Mouse (Mus musculus): ENCODE measurements around the gene Atf5.
A peak's percentile ranks its signal among the peaks of the same experiment; 100 is the strongest.

Gene Atf5

GRCm38 (mm10) chr7:44819391-44819790 is 2.9 kb upstream of the Atf5 start:
- no peak for DNase-seq

GRCm38 (mm10) chr7:44818751-44819235 is 2.3 kb upstream of the Atf5 start:
- DNase-seq: no peak

DNA sequence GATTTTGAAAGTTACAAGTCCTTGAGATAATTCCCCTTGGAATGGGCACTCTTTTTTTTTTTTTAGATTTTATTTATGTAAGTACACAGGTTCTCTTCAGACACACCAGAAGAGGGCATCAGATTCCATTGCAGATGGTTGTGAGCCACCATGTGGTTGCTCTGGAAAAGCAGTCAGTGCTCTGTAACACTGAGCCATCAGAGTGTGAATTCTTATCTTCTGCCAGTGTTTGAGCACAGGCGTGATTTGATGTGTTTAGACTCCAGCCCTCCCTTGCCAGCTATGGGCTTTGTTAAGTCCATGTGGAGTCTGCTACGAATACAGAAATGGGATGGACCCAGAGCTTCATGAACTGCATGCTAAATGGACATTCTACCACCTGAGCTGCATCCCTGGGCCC is 1.7 kb upstream of the Atf5 start:
- DNase-seq: no peak

GRCm38 (mm10) chr7:44817441-44817840 is 983 bp upstream of the Atf5 start:
- no peak for DNase-seq

GRCm38 (mm10) chr7:44815721-44816469 is 563 bp downstream of the Atf5 start, which contains the start of the genes Nup62 and Il4i1:
Gene Nup62 (plus strand): TSS chr7:44816088.
Gene Il4i1 (plus strand): TSS chr7:44816387.
- DNase-seq: peak; percentile 98

- DNase-seq: no peak
These were observed 1.4 kb downstream of the Atf5 start for GRCm38 (mm10) chr7:44814952-44815553.

GRCm38 (mm10) chr7:44814423-44814822 is 2.0 kb downstream of the Atf5 start:
- DNase-seq: no peak

DNA sequence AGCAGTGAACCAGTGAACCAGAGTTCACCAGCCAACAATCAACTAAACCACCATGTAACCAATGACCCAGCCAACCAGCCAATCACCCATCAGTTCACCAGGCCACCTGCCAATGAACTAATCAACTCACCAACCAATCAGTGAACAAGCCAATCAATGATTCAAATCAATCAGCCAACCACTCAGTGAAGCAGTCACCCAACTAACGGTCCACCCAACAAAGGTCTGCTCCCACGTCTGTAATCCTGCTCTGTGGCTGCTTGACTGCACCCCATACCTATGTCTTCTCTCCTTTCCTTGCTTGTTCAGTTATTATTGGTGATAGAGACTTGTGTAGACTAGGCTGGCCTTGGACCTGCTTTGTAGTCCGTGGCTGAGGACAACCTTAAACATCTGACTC is 2.5 kb downstream of the Atf5 start:
- DNase-seq: no peak

- DNase-seq: no peak
These were observed 3.7 kb downstream of the Atf5 start for GRCm38 (mm10) chr7:44812651-44813325.

DNA sequence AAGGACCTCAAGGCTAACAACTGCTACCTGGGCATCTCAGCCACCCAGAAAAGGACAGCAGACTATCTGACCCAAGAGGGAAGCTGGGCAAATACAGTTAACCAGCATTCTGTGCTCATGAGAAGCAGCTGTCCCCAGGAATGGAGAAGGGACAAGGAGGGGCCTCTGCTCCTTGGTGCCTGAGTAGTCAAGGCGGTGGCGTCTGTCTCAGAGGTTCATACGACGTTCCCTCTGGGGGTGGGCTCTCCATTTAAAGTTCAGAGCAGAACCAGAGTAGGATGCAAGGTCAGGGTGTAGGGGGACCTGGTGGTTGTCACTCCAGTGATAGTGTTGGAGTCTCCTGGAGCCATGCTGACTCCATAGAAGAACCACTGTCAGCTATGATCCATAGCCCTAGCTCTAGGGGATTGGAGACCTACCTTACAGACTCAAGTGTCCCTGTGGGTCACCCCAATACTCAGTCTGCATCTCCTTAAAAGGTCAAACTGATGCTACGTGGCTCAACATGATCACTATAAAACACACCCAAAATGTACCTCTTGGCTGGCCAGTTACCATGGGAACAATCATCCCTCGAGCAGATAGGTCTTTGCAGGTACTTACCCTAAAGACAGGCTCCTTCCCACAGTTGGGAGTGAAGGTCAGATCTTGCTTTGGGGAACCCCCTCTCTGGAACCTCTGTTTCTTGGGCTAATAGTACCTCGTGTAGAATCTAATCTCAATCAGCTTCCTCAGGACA is 5.5 kb downstream of the Atf5 start:
- no peak for DNase-seq

DNA sequence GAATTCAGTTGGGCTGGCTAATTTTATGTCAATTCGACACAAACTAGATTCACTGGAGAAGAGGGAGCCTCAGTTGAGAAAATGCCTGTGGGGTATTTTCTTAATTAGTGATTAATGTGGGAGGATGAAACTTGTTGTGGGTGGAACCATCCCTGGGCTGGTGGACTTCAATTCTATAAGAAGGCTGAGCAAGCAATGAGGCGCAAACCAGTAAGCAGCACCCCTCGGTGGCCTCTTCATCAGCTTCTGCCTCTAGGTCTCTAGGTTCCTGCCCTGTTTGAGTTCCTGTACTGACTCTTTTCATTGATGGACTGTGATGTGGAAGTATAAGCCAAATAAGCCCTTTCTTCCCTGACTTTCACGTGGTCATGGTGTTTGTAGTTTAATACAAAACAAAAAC is 6.1 kb downstream of the Atf5 start:
- DNase-seq: no peak

DNA sequence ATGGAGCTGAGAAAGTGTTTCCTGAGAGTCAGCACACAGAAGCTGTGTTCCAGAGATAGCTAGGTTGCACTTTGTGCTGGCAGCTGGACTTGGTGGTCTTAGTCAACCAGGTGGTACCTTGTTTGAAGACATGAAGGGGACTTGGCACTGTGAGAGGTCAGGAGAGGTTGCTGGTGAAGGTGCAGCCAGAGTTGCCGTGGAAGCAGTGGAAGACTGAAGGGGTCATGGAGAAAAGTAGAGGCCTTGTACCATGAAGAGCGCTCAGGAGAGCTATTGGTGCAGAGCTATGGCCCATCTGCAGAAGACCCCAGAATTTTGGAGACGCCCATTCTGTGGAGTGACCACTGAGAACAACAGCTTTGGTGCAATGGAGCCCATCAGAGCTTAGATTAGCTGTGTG is 7.0 kb downstream of the Atf5 start:
- no peak for DNase-seq

DNA sequence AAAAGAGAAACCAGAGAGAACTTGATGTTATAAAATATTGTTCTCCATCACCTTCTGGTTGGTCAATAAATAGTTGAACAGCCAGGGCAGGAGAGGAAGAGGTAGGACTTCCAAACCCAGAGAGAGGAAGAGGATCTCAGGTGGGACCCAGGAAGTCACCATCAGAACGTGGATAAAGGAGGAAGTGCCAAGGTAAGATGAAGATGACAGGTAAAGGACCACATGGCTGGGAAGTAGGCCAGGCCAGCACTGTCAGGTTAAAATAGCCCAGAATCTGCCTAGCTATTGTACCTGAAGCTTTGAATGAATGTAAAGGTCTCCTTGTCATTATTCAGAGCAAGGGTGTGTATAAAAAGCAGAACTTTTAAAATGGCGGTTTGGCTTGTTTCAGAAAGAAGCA is 7.5 kb downstream of the Atf5 start:
- no peak for DNase-seq

GRCm38 (mm10) chr7:44792781-44793180 is 23.7 kb downstream of the Atf5 start:
- DNase-seq: no peak

- DNase-seq: no peak
These were observed 26.4 kb downstream of the Atf5 start for GRCm38 (mm10) chr7:44790066-44790465.

DNA sequence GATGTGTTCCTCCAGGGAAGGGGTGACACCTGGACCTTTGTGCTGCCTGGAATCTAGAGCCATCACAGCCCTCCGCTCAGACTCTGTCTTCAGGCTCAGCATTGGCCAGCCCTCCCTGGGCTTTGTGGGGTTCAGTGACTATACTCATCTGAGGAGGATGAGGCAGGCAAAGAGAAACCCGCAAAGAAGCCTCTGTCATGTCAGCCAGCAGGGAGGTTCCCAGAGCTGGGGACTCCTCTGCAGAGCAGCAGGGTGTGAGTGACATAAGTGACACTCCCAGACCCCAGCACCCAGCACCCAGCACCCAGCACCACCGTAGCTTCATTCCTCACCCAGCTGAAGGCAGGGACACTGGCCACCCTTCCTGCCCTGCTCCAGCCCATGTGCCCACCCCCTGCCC is 26.9 kb downstream of the Atf5 start:
- DNase-seq: no peak

DNA sequence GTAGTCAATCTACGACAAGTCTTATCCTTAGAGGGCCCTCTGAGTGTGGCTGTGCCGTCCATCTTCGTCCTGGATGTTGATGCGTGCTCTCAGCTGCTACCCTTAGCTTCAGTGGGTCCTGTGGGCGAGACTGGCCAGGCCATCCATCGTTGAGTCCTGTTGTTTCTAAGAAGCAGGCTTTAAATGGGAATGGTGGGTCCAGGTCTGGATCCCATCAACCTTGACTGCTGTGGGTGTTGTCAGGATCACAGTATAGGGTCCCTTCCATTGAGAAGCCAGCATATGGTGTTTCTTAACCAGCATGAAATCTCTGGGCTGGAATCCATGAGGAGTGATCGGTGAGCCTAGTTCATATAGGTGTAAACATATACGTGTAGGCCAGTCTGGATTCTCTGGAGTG is 36.4 kb downstream of the Atf5 start:
- no peak for DNase-seq

- no peak for DNase-seq
These were observed 39.5 kb downstream of the Atf5 start for GRCm38 (mm10) chr7:44776849-44777498.

GRCm38 (mm10) chr7:44772591-44773204 is 43.8 kb downstream of the Atf5 start:
- DNase-seq: no peak

DNA sequence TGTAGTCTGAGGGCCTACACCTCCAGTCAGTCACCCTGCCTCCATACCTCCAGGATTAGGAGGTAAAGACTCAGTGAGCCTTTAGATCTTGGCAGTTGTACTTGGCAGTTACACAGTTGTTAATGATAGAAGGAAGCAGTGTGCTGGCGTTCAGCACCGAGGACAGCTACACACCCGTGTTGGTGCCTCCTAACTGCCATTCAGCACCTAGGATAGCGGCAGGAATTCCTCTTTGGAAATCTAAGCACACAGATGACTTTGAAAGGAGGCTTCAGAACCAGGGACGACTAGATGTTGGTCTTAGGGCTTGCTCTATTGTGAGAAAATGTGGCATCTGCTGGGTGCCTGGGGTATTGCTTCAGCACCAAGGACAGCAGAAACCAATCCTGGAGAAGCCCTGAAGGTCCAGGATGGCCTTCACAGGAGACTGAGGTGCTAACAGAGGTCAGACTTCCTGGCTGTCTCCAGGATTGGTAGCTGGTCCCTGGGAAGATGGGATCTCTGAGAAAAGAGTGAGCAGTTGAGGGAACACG is 46.3 kb downstream of the Atf5 start:
- no peak for DNase-seq

GRCm38 (mm10) chr7:44768129-44768528 is 48.3 kb downstream of the Atf5 start:
- no peak for DNase-seq

All from right cerebral cortex, adult 18-20 months (tissue).